Mouse (Mus musculus) midbrain, embryonic 16.5 days (tissue): ENCODE data around the gene Cdk5rap1. TPM values are rescaled to one million over a fixed set of nuclear protein-coding genes. Genes with fewer than 3 reads are reported as not detected.
"Not testable (repeated sequence)": the region's sequence is repeated elsewhere in the genome, so short reads cannot be mapped to it uniquely, and the experiment has no call there.

Source experiments
- ATAC-seq: fragments of 200-750 bp; cut with Nextera tagmentation; 2 replicates; pipeline ENCODE4 v1.8.0; 2017; ENCODE audit warnings: moderate TSS enrichment
- H3K27ac ChIP-seq: fragments of 300-500 bp; sonication (generic); 2 replicates; pipeline ENCODE4 v1.5.1; 2014; ENCODE audit warnings: mild to moderate bottlenecking, low read length, mixed read lengths
- H3K27me3 ChIP-seq: fragments of 300-500 bp; sonication (generic); 2 replicates; pipeline ENCODE4 v1.6.1; 2014; ENCODE audit warnings: low read depth, low read length, mixed read lengths; ENCODE audit not compliant: control insufficient read depth, insufficient read depth
- H3K36me3 ChIP-seq: fragments of 300-500 bp; sonication (generic); 2 replicates; pipeline ENCODE4 v1.6.1; 2014; ENCODE audit warnings: mild to moderate bottlenecking, low read length, moderate library complexity, mixed read lengths; ENCODE audit not compliant: control insufficient read depth, insufficient read depth
- H3K4me1 ChIP-seq: fragments of 300-500 bp; sonication (generic); 2 replicates; pipeline ENCODE4 v1.6.1; 2014; ENCODE audit warnings: mild to moderate bottlenecking, low read length, mixed read lengths; ENCODE audit not compliant: control insufficient read depth, insufficient read depth
- H3K4me2 ChIP-seq: fragments of 300-500 bp; sonication (generic); 2 replicates; pipeline ENCODE4 v1.6.1; 2014; ENCODE audit warnings: mild to moderate bottlenecking, low read length, mixed read lengths
- H3K4me3 ChIP-seq: fragments of 300-500 bp; sonication (generic); 2 replicates; pipeline ENCODE4 v1.5.1; 2014; ENCODE audit warnings: low read depth, mild to moderate bottlenecking, low read length, moderate library complexity, mixed read lengths
- H3K9ac ChIP-seq: fragments of 300-500 bp; sonication (generic); 2 replicates; pipeline ENCODE4 v1.6.1; 2014; ENCODE audit warnings: low read depth, low read length, mixed read lengths
- H3K9me3 ChIP-seq: fragments of 300-500 bp; sonication (generic); replicated peaks from 2 replicates; pipeline ENCODE4 v1.6.1; 2014; ENCODE audit warnings: mild to moderate bottlenecking, low read length, mixed read lengths; ENCODE audit not compliant: control insufficient read depth, poor library complexity, severe bottlenecking
- WGBS: fragments of 180-500 bp; shearing (Covaris S2); extraction: QIAGEN DNeasy Blood & Tissue Kit; methylation state at CpG from one replicate; pipeline ENCODE4 v1.1.7; 2014; 5-methylcytosine and 5-hydroxymethylcytosine counted together
- polyA plus RNA-seq: library from polyadenylated mRNA; unstranded; fragments of >200 nt; fragmentation: Nextera tagmentation; extraction: Ambion mirVana; gene quantifications from 2 replicates; pipeline ENCODE4 v1.2.1, GENCODE M21; 2015

Gene Cdk5rap1
- polyA plus RNA-seq, 1 experiment from 2014 or later = 16.3 TPM

DNA sequence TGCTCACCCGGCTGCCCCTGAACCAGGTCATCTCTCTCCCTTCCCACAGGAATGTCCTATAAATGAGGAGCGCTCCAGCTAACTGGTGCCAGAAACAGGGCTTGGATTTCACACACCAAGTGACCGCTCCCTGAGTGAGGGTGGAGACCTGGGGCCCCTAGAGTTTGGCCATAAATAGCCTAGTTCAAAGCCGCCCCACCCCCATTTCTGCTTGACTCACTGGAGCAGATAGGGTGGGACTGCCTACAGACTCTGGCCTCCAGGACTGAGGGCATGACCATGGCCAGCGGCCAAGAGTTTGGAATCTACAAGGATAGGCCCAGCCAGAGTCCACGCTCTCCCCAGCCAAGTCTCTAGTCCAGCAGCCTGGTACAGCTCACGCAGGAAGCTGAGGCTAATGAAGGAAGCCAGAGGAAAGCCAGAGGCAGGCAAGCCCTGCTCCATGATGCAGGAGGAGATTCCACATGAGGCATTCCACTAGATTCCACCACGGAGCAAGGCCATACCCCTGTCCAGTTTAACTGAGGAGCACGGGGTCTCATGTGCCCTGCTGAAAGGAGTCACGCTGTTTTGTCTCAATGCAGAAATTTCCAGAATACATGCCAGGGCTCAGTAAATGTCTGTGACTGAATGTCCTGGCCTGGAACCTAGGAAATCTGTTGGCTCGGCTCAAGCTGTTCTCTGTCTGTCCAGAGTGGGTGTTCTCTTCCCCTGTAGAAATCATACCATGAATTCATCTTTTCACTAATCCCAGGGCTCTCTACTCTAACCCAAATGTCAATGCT lies 17.6 kb upstream of the Cdk5rap1 start:
- no peak overlapping the region for H3K9ac ChIP-seq
- H3K4me2 ChIP-seq = no peak overlapping the region
- H3K4me1 ChIP-seq = no peaks in the 10 kb centered on the region
- H3K27me3 ChIP-seq = no peaks in the 10 kb centered on the region
- 86% methylated on average over 11 of the region's 11 CpGs for WGBS
- H3K36me3 ChIP-seq = no peaks in the 10 kb centered on the region
- H3K4me3 ChIP-seq = no peak overlapping the region
- ATAC-seq = no peak
- H3K27ac ChIP-seq = no peak overlapping the region
- no peaks in the 10 kb centered on the region for H3K9me3 ChIP-seq

DNA sequence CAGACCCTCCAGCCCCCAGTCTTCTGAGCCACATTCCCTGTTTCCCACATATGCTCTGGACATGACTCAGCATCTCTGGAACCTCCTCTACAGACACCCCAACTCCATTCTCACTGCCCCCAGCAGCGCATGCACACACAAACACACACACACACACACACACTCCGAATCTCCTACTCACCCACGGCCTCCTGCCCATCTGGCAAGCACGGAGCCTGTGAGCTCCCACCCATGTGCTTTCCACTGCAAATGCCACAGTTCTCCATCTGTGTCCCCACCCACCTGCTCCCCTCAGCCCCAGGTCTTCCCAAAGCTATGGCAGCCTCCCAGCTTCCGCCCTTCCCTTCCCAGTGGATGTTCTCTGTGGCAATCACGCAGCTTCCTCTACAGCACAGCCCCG lies 6.3 kb upstream of the Cdk5rap1 start:
- ATAC-seq = no peak
- Histone ChIP-seq H3K9ac (no peak overlapping the region), H3K4me2 (no peak overlapping the region), H3K9me3 (no peaks in the 10 kb centered on the region), H3K27me3 (no peaks in the 10 kb centered on the region), H3K27ac (no peak overlapping the region), H3K4me1 (no peaks in the 10 kb centered on the region), H3K36me3 (peaks cover 3% of the 10 kb centered on the region; the same call in 1 of the 2 replicates), H3K4me3 (no peak overlapping the region)
- 89% methylated on average over 7 of the region's 7 CpGs for WGBS

DNA sequence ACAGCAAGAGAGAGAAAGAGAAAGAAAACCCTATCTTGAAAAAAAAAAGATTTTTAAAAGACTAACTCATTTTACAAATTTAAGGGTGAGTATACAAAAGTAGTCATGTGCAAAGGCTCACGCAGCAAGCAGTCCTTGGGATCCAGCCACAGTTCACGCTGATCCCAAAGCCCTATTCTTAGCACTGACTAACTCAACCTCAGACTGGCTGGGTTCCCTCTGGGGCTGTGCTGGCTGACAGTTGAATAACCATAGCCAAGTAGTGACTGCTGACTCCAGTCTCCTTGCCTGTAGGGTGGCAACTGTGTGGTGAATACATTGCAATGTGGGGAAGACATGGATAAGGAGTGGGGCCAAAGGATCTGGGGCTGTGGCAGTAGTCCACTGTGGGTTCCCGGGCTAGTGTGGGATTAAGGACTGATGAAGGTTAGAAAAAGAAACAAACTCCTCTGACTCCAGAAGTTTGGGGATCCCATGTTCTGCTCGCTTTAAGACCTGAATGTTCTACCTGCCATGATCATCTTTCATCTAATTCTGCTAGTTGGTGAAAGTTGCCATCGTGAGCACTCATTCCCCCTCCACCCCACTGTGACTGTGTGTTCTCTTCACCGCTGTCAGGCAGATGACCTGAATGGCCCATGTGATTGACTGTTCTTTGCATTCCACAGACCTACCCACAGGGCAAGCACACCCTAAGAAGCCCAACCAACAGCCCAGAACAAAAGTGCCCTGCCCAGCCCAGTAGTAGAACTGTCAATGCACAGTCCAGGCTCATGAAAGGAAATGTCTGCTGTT lies 2.2 kb upstream of the Cdk5rap1 start:
- 83% methylated on average over 6 of the region's 6 CpGs for WGBS
- H3K36me3 ChIP-seq = no peaks in the 10 kb centered on the region
- H3K4me1 ChIP-seq = peaks cover 3% of the 10 kb centered on the region
- H3K27ac ChIP-seq = no peak overlapping the region
- ATAC-seq = no peak
- H3K9ac ChIP-seq = no peak overlapping the region
- H3K27me3 ChIP-seq = no peaks in the 10 kb centered on the region
- H3K9me3 ChIP-seq = no peaks in the 10 kb centered on the region
- H3K4me2 ChIP-seq = no peak overlapping the region
- no peak overlapping the region for H3K4me3 ChIP-seq

DNA sequence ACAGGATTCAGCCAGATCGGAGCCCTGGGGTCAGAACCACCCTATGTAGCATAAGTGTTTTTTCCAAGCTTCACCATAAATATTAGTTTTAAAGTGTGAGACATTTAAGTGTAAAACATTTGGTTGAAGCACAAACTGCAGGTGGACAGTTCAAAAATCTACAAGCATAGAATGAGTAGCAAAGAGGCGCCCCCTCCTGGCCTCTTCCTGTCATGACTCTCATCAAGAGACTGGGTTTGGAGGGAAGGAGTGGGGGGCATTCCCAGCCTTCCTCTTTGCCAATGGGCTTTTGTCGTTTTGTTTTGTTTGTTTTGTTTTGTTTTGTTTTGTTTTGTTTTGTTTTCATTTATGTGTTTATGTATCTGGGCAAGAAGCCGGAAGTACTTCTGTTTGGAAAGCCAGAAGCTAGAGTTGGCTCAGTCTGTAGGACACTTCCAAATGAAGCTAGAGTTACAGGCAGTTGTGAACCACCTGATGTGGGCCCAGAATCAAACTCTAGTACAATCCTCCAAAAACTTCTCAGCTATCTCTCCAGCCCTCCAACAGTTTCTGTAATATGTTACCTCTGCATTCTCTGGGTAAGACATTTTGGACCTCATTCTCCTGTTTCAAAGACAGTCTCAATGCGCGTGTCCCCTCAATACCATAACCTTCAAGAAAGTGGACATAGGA lies 1.3 kb upstream of the Cdk5rap1 start:
- ATAC-seq = no peak
- peaks cover 3% of the 10 kb centered on the region for H3K4me1 ChIP-seq
- WGBS = 58% methylated on average over 6 of the region's 6 CpGs

DNA sequence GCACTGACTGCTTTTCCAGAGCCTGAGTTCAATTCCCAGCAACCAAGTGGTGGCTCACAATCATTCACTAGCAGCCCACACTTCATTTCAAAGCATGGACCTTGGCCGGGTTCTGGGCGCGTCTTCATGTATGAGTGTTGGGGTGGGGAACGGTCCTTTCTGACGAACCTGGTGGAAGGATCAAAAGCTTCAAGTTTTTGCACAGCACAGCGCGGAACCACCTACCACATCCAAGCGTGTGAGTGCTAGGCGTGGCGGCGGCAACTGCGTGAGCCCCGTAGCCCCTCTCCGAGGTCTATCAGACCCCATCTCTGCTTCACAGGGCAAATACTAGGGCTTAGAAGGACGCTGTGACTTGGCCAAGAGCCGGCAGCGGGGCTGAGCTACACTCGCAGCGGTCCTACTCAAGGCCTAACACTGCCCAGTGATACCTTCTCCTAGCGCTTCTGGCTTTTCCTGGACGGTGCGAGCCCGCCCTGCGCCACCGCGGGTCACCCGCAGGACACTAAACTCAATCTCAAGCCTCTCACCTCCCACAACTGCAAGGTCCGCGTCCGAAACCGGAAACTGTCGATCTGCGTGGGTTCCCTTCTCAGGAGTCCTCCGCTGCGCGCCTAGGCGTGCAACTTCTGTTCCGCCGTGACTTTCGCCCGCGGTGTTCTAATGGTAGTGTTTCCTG lies 520 bp downstream of the Cdk5rap1 start:
- H3K27ac ChIP-seq = peak overlapping the region; percentile 84
- under 1% methylated on average over 41 of the region's 42 CpGs for WGBS

More for the DNA sequence above, 1.3 kb upstream of the Cdk5rap1 start:
- Histone ChIP-seq H3K27ac (no peak overlapping the region), H3K27me3 (no peaks in the 10 kb centered on the region), H3K4me3 (no peak overlapping the region), H3K9me3 (no peaks in the 10 kb centered on the region), H3K9ac (no peak overlapping the region), H3K4me2 (no peak overlapping the region), H3K36me3 (no peaks in the 10 kb centered on the region)

DNA sequence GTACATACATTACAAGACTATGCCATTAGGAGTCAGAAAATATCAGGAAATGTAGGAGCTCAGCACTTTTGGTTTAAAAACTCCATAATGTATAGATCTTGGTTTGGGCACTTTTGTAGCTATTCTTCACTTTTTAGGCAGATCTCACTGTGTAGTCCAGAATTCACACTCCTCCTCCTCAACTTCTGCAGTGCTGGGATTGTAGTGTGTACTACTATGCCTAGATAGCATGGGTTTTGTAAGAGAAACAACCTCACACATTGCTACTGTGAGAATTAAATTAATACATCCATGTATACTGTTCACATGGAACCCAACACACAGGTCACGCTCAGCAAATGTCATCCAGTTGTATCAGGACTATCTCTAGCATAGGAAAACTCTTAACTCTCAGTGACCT lies 5.3 kb downstream of the Cdk5rap1 start:
- Histone ChIP-seq H3K4me3 (no peak overlapping the region), H3K27ac (no peak overlapping the region), H3K4me1 (peaks cover 3% of the 10 kb centered on the region; the same call in 1 of the 2 replicates), H3K9ac (no peak overlapping the region), H3K27me3 (no peaks in the 10 kb centered on the region), H3K9me3 (no peaks in the 10 kb centered on the region), H3K4me2 (no peak overlapping the region), H3K36me3 (peaks cover 13% of the 10 kb centered on the region)
- no peak for ATAC-seq
- WGBS = 93% methylated on average over 1 of the region's 1 CpGs

More for the DNA sequence above, 520 bp downstream of the Cdk5rap1 start:
- H3K9ac ChIP-seq = peak overlapping the region; percentile 95
- H3K27me3 ChIP-seq = no peaks in the 10 kb centered on the region
- H3K36me3 ChIP-seq = 0 out of 2 replicates have a peak, but pooled peaks cover 2% of the 10 kb centered on the region
- peaks cover 3% of the 10 kb centered on the region for H3K4me1 ChIP-seq
- ATAC-seq = peak; percentile 94
- no peaks in the 10 kb centered on the region for H3K9me3 ChIP-seq
- H3K4me2 ChIP-seq = peak overlapping the region; percentile 89
- peak overlapping the region; percentile 86 for H3K4me3 ChIP-seq

DNA sequence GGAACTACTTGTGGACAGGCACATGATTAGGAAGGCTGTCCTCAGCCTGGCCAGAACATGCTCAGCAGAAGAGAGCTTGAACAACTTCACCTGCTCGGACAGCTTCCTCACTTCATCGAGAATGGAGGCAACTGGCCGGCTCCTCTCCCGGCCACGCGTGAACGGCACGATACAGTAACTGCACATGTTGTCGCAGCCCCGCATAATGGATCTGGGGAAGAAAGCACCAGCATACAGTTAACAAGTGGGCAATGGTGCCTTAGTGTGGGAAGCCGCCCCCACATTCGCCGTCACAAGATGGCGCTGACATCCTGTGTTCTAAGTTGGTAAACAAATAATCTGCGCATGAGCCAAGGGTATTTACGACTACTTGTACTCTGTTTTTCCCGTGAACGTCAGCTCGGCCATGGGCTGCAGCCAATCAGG lies 18.8 kb downstream of the Cdk5rap1 start:
- H3K27me3 ChIP-seq, H3K4me1 ChIP-seq, H3K9me3 ChIP-seq, H3K36me3 ChIP-seq, ATAC-seq: not testable (repeated sequence)
- 76% methylated on average over 14 of the region's 19 CpGs for WGBS
- Histone ChIP-seq H3K4me2 (peak overlapping the region; percentile 41), H3K27ac (0 out of 2 replicates have a peak overlapping the region, but pooled peaks have one; percentile 53), H3K4me3 (peak overlapping the region; percentile 33), H3K9ac (peak overlapping the region; percentile 38; the same call in 1 of the 2 replicates)

DNA sequence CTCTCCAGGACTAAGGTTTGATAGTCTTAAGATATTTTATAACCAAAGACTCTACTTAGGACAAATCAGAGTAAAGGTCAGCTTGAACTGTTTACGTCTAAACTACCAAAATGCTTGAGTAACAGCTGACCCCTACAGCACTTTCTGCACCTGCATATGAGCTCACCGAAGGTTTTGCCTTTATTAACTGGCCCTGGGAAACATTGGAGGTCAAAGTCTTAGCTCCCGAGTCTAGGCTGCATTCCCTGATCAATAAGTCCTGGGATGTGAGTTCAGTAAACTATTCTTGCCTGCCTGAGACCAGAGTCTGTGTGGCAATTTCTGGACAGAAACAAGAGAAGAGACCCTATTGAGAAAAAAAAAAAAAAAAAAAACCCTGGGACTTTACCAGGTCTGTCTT lies 24.7 kb downstream of the Cdk5rap1 start:
- no peak for ATAC-seq
- H3K27me3 ChIP-seq = no peaks in the 10 kb centered on the region
- H3K27ac ChIP-seq = no peak overlapping the region
- H3K9ac ChIP-seq = no peak overlapping the region
- no peak overlapping the region for H3K4me2 ChIP-seq
- no peak overlapping the region for H3K4me3 ChIP-seq
- 91% methylated on average over 3 of the region's 3 CpGs for WGBS
- H3K36me3 ChIP-seq = peaks cover 19% of the 10 kb centered on the region
- H3K4me1 ChIP-seq = no peaks in the 10 kb centered on the region
- no peaks in the 10 kb centered on the region for H3K9me3 ChIP-seq
